8 mouse cellular contexts compared by ENCODE assay signal in genomic region chr12:17324549-17325470, GRCm38 (mm10). TPM values are rescaled to one million over a fixed set of nuclear protein-coding genes. Genes with fewer than 3 reads are reported as not detected.
DNase-seq lines count a peak whose midpoint lies in the region; ATAC-seq and TF ChIP-seq lines count a peak whose summit lies in the region.

No protein-coding gene starts in this region.

- H3K4me3 ChIP-seq in testis, adult 2 months (ENCODE audit: control insufficient read depth, low read depth, low read length) = peak overlapping the region; percentile 75
- H3K4me3 ChIP-seq in hindbrain, embryonic 12.5 days = peak overlapping the region; percentile 35
- H3K4me3 ChIP-seq in limb, embryonic 14.5 days (replicated peaks; ENCODE audit: low read length) = peak overlapping the region; percentile 39
- H3K4me3 ChIP-seq in midbrain, embryonic 16.5 days (ENCODE audit: low read depth, low read length) = peak overlapping the region; percentile 47

- H3K27me3 ChIP-seq in testis, adult 2 months (ENCODE audit: control insufficient read depth, insufficient read depth, low read length) = peaks cover 2% of the 10 kb centered on the region; the same call in 1 of the 2 replicates
- peaks cover 41% of the 10 kb centered on the region for H3K27me3 ChIP-seq in hindbrain, embryonic 12.5 days
- peaks cover 30% of the 10 kb centered on the region for H3K27me3 ChIP-seq in limb, embryonic 14.5 days (ENCODE audit: control insufficient read depth, insufficient read depth, low read length)
- peaks cover 22% of the 10 kb centered on the region for H3K27me3 ChIP-seq in midbrain, embryonic 16.5 days (ENCODE audit: control insufficient read depth, insufficient read depth, low read depth, low read length)

- H3K4me2 ChIP-seq in hindbrain, embryonic 12.5 days (replicated peaks) = peak overlapping the region; percentile 79
- H3K4me2 ChIP-seq in limb, embryonic 14.5 days (replicated peaks; ENCODE audit: low read depth, low read length, severe bottlenecking) = peak overlapping the region; percentile 81
- H3K4me2 ChIP-seq in midbrain, embryonic 16.5 days (ENCODE audit: low read length) = peak overlapping the region; percentile 86

- peak; percentile 50; the same call in 1 of the 2 replicates for ATAC-seq in hindbrain, embryonic 12.5 days (ENCODE audit: low FRiP score)
- ATAC-seq in limb, embryonic 14.5 days (ENCODE audit: low FRiP score, low read depth) = no peak
- ATAC-seq in midbrain, embryonic 16.5 days = peak; percentile 81

- no peaks in the 10 kb centered on the region for H3K9me3 ChIP-seq in hindbrain, embryonic 12.5 days (replicated peaks)
- H3K9me3 ChIP-seq in limb, embryonic 14.5 days (ENCODE audit: control insufficient read depth, low read length) = no peaks in the 10 kb centered on the region
- H3K9me3 ChIP-seq in midbrain, embryonic 16.5 days (replicated peaks; ENCODE audit: control insufficient read depth, low read length, poor library complexity, severe bottlenecking) = no peaks in the 10 kb centered on the region

- H3K36me3 ChIP-seq in testis, adult 2 months (ENCODE audit: control insufficient read depth, insufficient read depth, low read length) = no peaks in the 10 kb centered on the region
- H3K36me3 ChIP-seq in hindbrain, embryonic 12.5 days = no peaks in the 10 kb centered on the region
- no peaks in the 10 kb centered on the region for H3K36me3 ChIP-seq in limb, embryonic 14.5 days (ENCODE audit: control insufficient read depth, insufficient read depth, low read length)
- H3K36me3 ChIP-seq in midbrain, embryonic 16.5 days (ENCODE audit: control insufficient read depth, insufficient read depth, low read length) = no peaks in the 10 kb centered on the region

- DNase-seq in testis, postnatal 10 days (ENCODE audit: low spot score) = no peak
- peak; percentile 37 for DNase-seq in embryo, embryonic 10 days (ENCODE audit: low spot score)
- DNase-seq in limb, embryonic 14.5 days (ENCODE audit: low spot score) = no peak
- no peak for DNase-seq in thymus, postnatal 14 days
- DNase-seq in layer of hippocampus, adult 9-10 months (ENCODE audit: low spot score) = no peak

- peak overlapping the region; percentile 36 for H3K9ac ChIP-seq in hindbrain, embryonic 12.5 days
- peak overlapping the region; percentile 36; the same call in 1 of the 2 replicates for H3K9ac ChIP-seq in limb, embryonic 14.5 days (ENCODE audit: low read depth, low read length, severe bottlenecking)
- H3K9ac ChIP-seq in midbrain, embryonic 16.5 days (ENCODE audit: low read depth, low read length) = peak overlapping the region; percentile 53

- no peak for TF ChIP-seq CTCF in testis, adult 2 months (IDR thresholded peaks at IDR 0.05; ENCODE audit: control insufficient read depth, insufficient read depth, insufficient replicate concordance, low read depth, low read length)

- H3K27ac ChIP-seq in testis, adult 2 months (ENCODE audit: control insufficient read depth, insufficient read depth, low read depth, low read length) = no peak overlapping the region
- no peak overlapping the region for H3K27ac ChIP-seq in hindbrain, embryonic 12.5 days
- no peak overlapping the region for H3K27ac ChIP-seq in limb, embryonic 14.5 days (replicated peaks; ENCODE audit: low read depth, low read length)
- H3K27ac ChIP-seq in midbrain, embryonic 16.5 days (ENCODE audit: low read length) = no peak overlapping the region

- WGBS in hindbrain, embryonic 12.5 days = 3% methylated on average over 51 of the region's 51 CpGs
- 5% methylated on average over 49 of the region's 51 CpGs for WGBS in limb, embryonic 14.5 days
- whole genome bisulfite sequencing in midbrain, embryonic 16.5 days = 3% methylated on average over 51 of the region's 51 CpGs

- peaks cover 9% of the 10 kb centered on the region for H3K4me1 ChIP-seq in testis, adult 2 months (ENCODE audit: control insufficient read depth, insufficient read depth, low read length)
- H3K4me1 ChIP-seq in hindbrain, embryonic 12.5 days = peaks cover 11% of the 10 kb centered on the region
- peaks cover 5% of the 10 kb centered on the region; the same call in 1 of the 2 replicates for H3K4me1 ChIP-seq in limb, embryonic 14.5 days (ENCODE audit: control insufficient read depth, insufficient read depth, low read length)
- peaks cover 12% of the 10 kb centered on the region for H3K4me1 ChIP-seq in midbrain, embryonic 16.5 days (ENCODE audit: control insufficient read depth, insufficient read depth, low read length)

- no peak for TF ChIP-seq POLR2A in testis, adult 2 months (IDR thresholded peaks at IDR 0.05; ENCODE audit: control insufficient read depth, low read depth, low read length)
- no peak for TF ChIP-seq POLR2A in limb, embryonic 14.5 days (IDR thresholded peaks at IDR 0.05; ENCODE audit: borderline replicate concordance, extremely low read depth, insufficient read depth, insufficient read length)

RNA-seq across cellular contexts. Expression of gene Atp6v1c2, which starts 4.3 kb away (rescaled TPM):
- 1.0 and 2.8 TPM in 2 replicates for polyA plus RNA-seq in testis, adult 2 months (2012; rRNA removed)
- 0.60 and 0.85 TPM in 2 replicates for polyA plus RNA-seq in hindbrain, embryonic 12.5 days (2016; fragmentation: Nextera tagmentation; extraction: Ambion mirVana)
- polyA plus RNA-seq in limb, embryonic 14.5 days (2012; rRNA removed) = 0.09 TPM in 2 replicates
- polyA plus RNA-seq in limb, embryonic 14.5 days (2014; fragmentation: Nextera tagmentation; extraction: Ambion mirVana) = 0.19 TPM in 1 of 2 replicates, not detected in the other
- 0.99 and 1.1 TPM in 2 replicates for polyA plus RNA-seq in midbrain, embryonic 16.5 days (2015; fragmentation: Nextera tagmentation; extraction: Ambion mirVana)

RNA-seq across cellular contexts. Expression of gene Nol10, which starts 23.4 kb away (rescaled TPM):
- 3.8 and 4.0 TPM in 2 replicates for polyA plus RNA-seq in testis, adult 2 months (2012; rRNA removed)
- polyA plus RNA-seq in hindbrain, embryonic 12.5 days (2016; fragmentation: Nextera tagmentation; extraction: Ambion mirVana) = 28.1 and 30.0 TPM in 2 replicates
- polyA plus RNA-seq in limb, embryonic 14.5 days (2012; rRNA removed) = 13.6 and 17.3 TPM in 2 replicates
- polyA plus RNA-seq in limb, embryonic 14.5 days (2014; fragmentation: Nextera tagmentation; extraction: Ambion mirVana) = 18.0 and 19.1 TPM in 2 replicates
- 21.7 and 22.3 TPM in 2 replicates for polyA plus RNA-seq in midbrain, embryonic 16.5 days (2015; fragmentation: Nextera tagmentation; extraction: Ambion mirVana)

RNA-seq across cellular contexts. Expression of gene Pdia6, which starts 58.5 kb away (rescaled TPM):
- 97.2 and 119 TPM in 2 replicates for polyA plus RNA-seq in testis, adult 2 months (2012; rRNA removed)
- 506 and 515 TPM in 2 replicates for polyA plus RNA-seq in hindbrain, embryonic 12.5 days (2016; fragmentation: Nextera tagmentation; extraction: Ambion mirVana)
- 316 and 435 TPM in 2 replicates for polyA plus RNA-seq in limb, embryonic 14.5 days (2012; rRNA removed)
- polyA plus RNA-seq in limb, embryonic 14.5 days (2014; fragmentation: Nextera tagmentation; extraction: Ambion mirVana) = 574 and 584 TPM in 2 replicates
- polyA plus RNA-seq in midbrain, embryonic 16.5 days (2015; fragmentation: Nextera tagmentation; extraction: Ambion mirVana) = 273 and 301 TPM in 2 replicates
